Mouse (Mus musculus) hindbrain, embryonic 13.5 days (tissue): ENCODE data around the gene Mthfr. TPM values are rescaled to one million over a fixed set of nuclear protein-coding genes. Genes with fewer than 3 reads are reported as not detected.

ENCODE experiments used
- ATAC-seq: fragments of 200-750 bp; cut with Nextera tagmentation; 2 replicates; pipeline ENCODE4 v1.8.0; 2017; ENCODE audit warnings: moderate TSS enrichment; ENCODE audit not compliant: low FRiP score
- H3K27ac ChIP-seq: fragments of 300-500 bp; sonication (generic); 2 replicates; pipeline ENCODE4 v1.5.1; 2015; ENCODE audit warnings: inconsistent platforms, mild to moderate bottlenecking, moderate library complexity
- H3K27me3 ChIP-seq: fragments of 300-500 bp; sonication (generic); 2 replicates; pipeline ENCODE4 v1.6.1; 2015; ENCODE audit warnings: mild to moderate bottlenecking, inconsistent platforms
- H3K36me3 ChIP-seq: fragments of 300-500 bp; sonication (generic); 2 replicates; pipeline ENCODE4 v1.6.1; 2015; ENCODE audit warnings: mild to moderate bottlenecking, inconsistent platforms
- H3K4me1 ChIP-seq: fragments of 300-500 bp; sonication (generic); replicated peaks from 2 replicates; pipeline ENCODE4 v1.6.1; 2015; ENCODE audit warnings: inconsistent platforms
- H3K4me2 ChIP-seq: fragments of 300-500 bp; sonication (generic); 2 replicates; pipeline ENCODE4 v1.6.1; 2015; ENCODE audit warnings: inconsistent platforms, mild to moderate bottlenecking, moderate library complexity
- H3K4me3 ChIP-seq: fragments of 300-500 bp; sonication (generic); 2 replicates; pipeline ENCODE4 v1.5.1; 2015; ENCODE audit warnings: mild to moderate bottlenecking, inconsistent platforms
- H3K9ac ChIP-seq: fragments of 300-500 bp; sonication (generic); 2 replicates; pipeline ENCODE4 v1.6.1; 2015; ENCODE audit warnings: mild to moderate bottlenecking, inconsistent platforms
- H3K9me3 ChIP-seq: fragments of 300-500 bp; sonication (generic); 2 replicates; pipeline ENCODE4 v1.6.1; 2016; ENCODE audit warnings: inconsistent platforms
- WGBS: fragments of 180-500 bp; shearing (Covaris S2); methylation state at CpG from one replicate; pipeline ENCODE4 v1.1.7; 2015; 5-methylcytosine and 5-hydroxymethylcytosine counted together
- polyA plus RNA-seq: library from polyadenylated mRNA; unstranded; fragments of >200 nt; fragmentation: Nextera tagmentation; extraction: Ambion mirVana; gene quantifications from 2 replicates; pipeline ENCODE4 v1.2.1, GENCODE M21; 2015

Gene Mthfr
- polyA plus RNA-seq, result 22.1 and 22.3 TPM in 2 replicates

- Histone ChIP-seq H3K27me3 (no peaks in the 10 kb centered on the region), H3K4me3 (peak within 1 kb of the TSS; percentile 89), H3K4me1 (peaks cover 62% of the 10 kb centered on the region), H3K9me3 (no peaks in the 10 kb centered on the region), H3K27ac (peak within 1 kb of the TSS; percentile 95), H3K4me2 (peak within 1 kb of the TSS; percentile 92), H3K9ac (peak within 1 kb of the TSS; percentile 89), H3K36me3 (peaks cover 34% of the 10 kb centered on the region)
- WGBS, result under 1% methylated on average over 54 of the region's 54 CpGs
- ATAC-seq, result peak; percentile 94
These were observed at the start of gene Mthfr, which contains the start of gene Clcn6 for GRCm38 (mm10) chr4:148038600-148039253. Gene Mthfr (plus strand): TSS chr4:148039077. Gene Clcn6 (minus strand): TSS chr4:148038821.

DNA sequence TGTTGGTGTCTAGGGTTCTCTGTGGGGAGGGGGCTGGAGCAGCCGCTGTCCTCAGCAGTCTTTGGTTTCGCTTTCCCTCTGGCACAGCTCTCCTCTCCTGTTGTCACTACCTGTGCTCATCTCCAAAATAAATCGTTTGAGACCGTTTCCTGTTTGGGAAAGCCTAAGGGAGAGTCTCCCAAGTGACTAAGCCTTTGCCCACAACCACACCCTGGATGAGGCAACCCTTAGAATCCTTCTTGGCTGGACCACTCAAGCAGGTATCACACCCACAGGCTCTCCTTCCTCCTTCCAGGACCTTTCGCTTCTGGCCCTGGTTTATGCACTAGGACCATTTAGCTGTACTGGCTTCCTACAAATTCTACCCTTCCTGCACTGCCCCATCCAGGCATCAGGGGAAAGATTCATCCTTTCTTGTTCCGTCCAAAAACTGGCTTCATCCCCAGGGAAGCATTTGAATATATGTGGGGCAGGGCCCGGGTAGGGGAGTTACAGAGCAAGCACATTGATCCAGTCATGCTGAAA is 45.2 kb upstream of the Mthfr start:
- Histone ChIP-seq H3K27me3 (no peaks in the 10 kb centered on the region), H3K9me3 (no peaks in the 10 kb centered on the region), H3K4me1 (no peaks in the 10 kb centered on the region), H3K27ac (no peak overlapping the region), H3K4me3 (no peak overlapping the region), H3K4me2 (no peak overlapping the region), H3K36me3 (no peaks in the 10 kb centered on the region), H3K9ac (no peak overlapping the region)
- 74% methylated on average over 7 of the region's 7 CpGs for WGBS
- no peak for ATAC-seq

DNA sequence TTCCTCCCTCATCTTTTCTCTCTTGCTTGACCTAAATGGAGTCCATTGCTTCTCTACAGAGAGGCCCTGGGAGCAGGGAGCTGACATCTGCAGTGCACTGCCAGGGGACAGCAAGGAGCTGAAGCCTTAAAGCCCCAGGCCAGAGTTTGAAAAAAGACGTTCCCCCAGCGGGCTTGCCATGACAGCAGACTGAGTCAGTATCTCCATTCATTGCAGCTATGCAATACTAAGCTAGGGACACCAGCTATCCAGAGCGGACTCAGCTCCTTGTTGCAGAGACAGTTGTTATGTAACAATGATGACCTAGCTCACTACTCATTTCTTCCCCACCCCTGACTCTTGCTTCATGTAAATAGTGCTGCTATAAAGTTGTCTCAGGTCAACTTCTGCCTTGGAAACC is 43.6 kb upstream of the Mthfr start:
- H3K27me3 ChIP-seq, result no peaks in the 10 kb centered on the region
- H3K4me3 ChIP-seq, result no peak overlapping the region
- H3K4me1 ChIP-seq, result peaks cover 8% of the 10 kb centered on the region
- no peaks in the 10 kb centered on the region for H3K36me3 ChIP-seq
- WGBS, result 87% methylated on average over 3 of the region's 3 CpGs
- ATAC-seq, result no peak
- no peak overlapping the region for H3K9ac ChIP-seq
- no peak overlapping the region for H3K27ac ChIP-seq
- no peaks in the 10 kb centered on the region for H3K9me3 ChIP-seq
- H3K4me2 ChIP-seq, result no peak overlapping the region

GRCm38 (mm10) chr4:148000202-148000772 is 38.6 kb upstream of the Mthfr start, which contains the start of gene Nppa:
Gene Nppa (plus strand): TSS chr4:148000722.
- peaks cover 31% of the 10 kb centered on the region for H3K4me1 ChIP-seq

GRCm38 (mm10) chr4:148001013-148001789 is 37.7 kb upstream of the Mthfr start:
- H3K9ac ChIP-seq, result no peak overlapping the region
- H3K4me1 ChIP-seq, result peaks cover 31% of the 10 kb centered on the region
- 67% methylated on average over 17 of the region's 17 CpGs for WGBS

More at GRCm38 (mm10) chr4:148000202-148000772, 38.6 kb upstream of the Mthfr start, which contains the start of gene Nppa:
- 47% methylated on average over 12 of the region's 12 CpGs for WGBS
- Histone ChIP-seq H3K27ac (peak within 1 kb of the TSS; percentile 79), H3K27me3 (no peaks in the 10 kb centered on the region), H3K4me2 (peak within 1 kb of the TSS; percentile 8; the same call in 1 of the 2 replicates), H3K4me3 (no peak within 1 kb of the TSS), H3K36me3 (peaks cover 26% of the 10 kb centered on the region), H3K9ac (peak within 1 kb of the TSS; percentile 13; the same call in 1 of the 2 replicates), H3K9me3 (no peaks in the 10 kb centered on the region)
- peak; percentile 41; the same call in 1 of the 2 replicates for ATAC-seq

DNA sequence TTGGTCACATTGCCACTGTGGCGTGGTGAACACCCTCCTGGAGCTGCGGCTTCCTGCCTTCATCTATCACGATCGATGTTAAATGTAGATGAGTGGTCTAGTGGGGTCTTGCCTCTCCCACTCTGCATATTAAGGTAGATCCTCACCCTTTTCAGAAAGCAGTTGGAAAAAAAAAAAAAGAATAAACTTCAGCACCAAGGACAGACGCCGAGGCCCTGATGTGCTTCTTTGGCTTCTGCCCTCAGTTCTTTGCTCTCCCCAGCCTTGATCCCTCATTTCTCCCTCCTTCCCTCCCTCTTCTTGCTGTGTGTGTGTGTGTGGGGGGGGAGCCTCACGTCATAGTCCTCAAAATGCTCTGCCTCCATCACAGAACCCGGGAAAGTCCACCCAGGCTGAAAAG is 37.0 kb upstream of the Mthfr start:
- H3K27ac ChIP-seq, result peak overlapping the region; percentile 79
- no peak overlapping the region for H3K4me3 ChIP-seq
- H3K9ac ChIP-seq, result no peak overlapping the region
- ATAC-seq, result 0 out of 2 replicates have a peak, but pooled peaks have one; percentile 3
- H3K4me2 ChIP-seq, result no peak overlapping the region
- no peaks in the 10 kb centered on the region for H3K9me3 ChIP-seq
- WGBS, result 35% methylated on average over 8 of the region's 8 CpGs
- no peaks in the 10 kb centered on the region for H3K27me3 ChIP-seq
- H3K36me3 ChIP-seq, result peaks cover 42% of the 10 kb centered on the region
- H3K4me1 ChIP-seq, result peaks cover 31% of the 10 kb centered on the region

More at GRCm38 (mm10) chr4:148001013-148001789, 37.7 kb upstream of the Mthfr start:
- Histone ChIP-seq H3K4me3 (no peak overlapping the region), H3K9me3 (no peaks in the 10 kb centered on the region), H3K4me2 (no peak overlapping the region), H3K27me3 (no peaks in the 10 kb centered on the region), H3K36me3 (peaks cover 36% of the 10 kb centered on the region), H3K27ac (peak overlapping the region; percentile 79)
- peak; percentile 48; the same call in 1 of the 2 replicates for ATAC-seq

- no peak overlapping the region for H3K9ac ChIP-seq
- ATAC-seq, result no peak
- no peak overlapping the region for H3K4me3 ChIP-seq
- H3K4me2 ChIP-seq, result no peak overlapping the region
- H3K9me3 ChIP-seq, result no peaks in the 10 kb centered on the region
- WGBS, result 91% methylated on average over 7 of the region's 7 CpGs
- no peak overlapping the region for H3K27ac ChIP-seq
- H3K36me3 ChIP-seq, result peaks cover 67% of the 10 kb centered on the region
- no peaks in the 10 kb centered on the region for H3K27me3 ChIP-seq
- H3K4me1 ChIP-seq, result peaks cover 31% of the 10 kb centered on the region
These were observed 34.5 kb upstream of the Mthfr start for GRCm38 (mm10) chr4:148004361-148004760.

DNA sequence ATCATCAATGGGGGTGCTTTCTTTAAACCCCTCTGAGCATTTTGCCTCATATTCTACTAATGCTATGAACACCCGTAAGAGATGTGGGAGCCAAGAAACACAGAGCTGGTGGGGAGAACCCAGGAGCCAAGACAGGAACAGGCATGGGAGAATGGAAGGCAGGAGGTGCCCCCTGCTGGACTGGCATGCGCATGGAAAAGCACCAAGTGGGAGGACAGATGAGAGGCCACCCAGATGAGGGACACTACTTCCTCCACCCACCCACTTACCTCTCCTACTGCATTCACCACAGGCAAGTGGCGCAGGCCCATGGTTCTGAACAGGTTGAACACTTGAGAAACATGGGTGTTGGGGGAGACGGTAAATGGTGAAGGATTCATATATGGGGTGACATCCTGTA is 30.5 kb upstream of the Mthfr start:
- 80% methylated on average over 4 of the region's 4 CpGs for WGBS
- no peaks in the 10 kb centered on the region for H3K9me3 ChIP-seq

DNA sequence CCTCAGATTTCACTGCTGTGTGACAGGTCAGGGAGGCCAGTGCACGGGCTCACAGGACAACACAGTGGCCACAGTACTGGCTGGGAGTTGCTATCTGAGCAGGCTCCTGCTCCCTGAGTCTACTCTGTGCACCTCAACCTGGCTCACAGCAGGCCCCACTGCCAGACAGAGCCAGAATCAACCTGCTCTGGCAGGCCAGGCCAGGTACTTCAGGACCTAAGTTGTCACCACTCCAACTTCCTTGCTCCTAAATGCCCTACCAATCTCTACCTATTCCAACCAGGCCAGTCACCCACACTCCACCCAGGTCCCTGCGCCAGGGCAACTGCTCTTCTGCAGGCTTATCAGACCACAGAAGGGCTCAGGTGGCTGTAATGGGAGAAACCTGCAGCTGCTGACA is 29.2 kb upstream of the Mthfr start:
- H3K4me1 ChIP-seq, result no peaks in the 10 kb centered on the region
- ATAC-seq, result no peak
- H3K4me2 ChIP-seq, result no peak overlapping the region
- no peak overlapping the region for H3K27ac ChIP-seq
- H3K9me3 ChIP-seq, result no peaks in the 10 kb centered on the region
- H3K9ac ChIP-seq, result no peak overlapping the region
- WGBS, result 98% methylated on average over 2 of the region's 2 CpGs
- no peaks in the 10 kb centered on the region for H3K27me3 ChIP-seq
- H3K36me3 ChIP-seq, result peaks cover 100% of the 10 kb centered on the region
- H3K4me3 ChIP-seq, result no peak overlapping the region

More for the DNA sequence above, 30.5 kb upstream of the Mthfr start:
- Histone ChIP-seq H3K4me1 (no peaks in the 10 kb centered on the region), H3K4me2 (no peak overlapping the region), H3K27me3 (no peaks in the 10 kb centered on the region), H3K27ac (no peak overlapping the region), H3K36me3 (peaks cover 100% of the 10 kb centered on the region), H3K9ac (no peak overlapping the region), H3K4me3 (no peak overlapping the region)
- no peak for ATAC-seq

- Histone ChIP-seq H3K9me3 (no peaks in the 10 kb centered on the region), H3K27me3 (no peaks in the 10 kb centered on the region), H3K4me2 (no peak overlapping the region), H3K4me3 (no peak overlapping the region), H3K36me3 (peaks cover 100% of the 10 kb centered on the region), H3K27ac (no peak overlapping the region), H3K9ac (no peak overlapping the region), H3K4me1 (no peaks in the 10 kb centered on the region)
- no peak for ATAC-seq
- 55% methylated on average over 3 of the region's 3 CpGs for WGBS
These were observed 27.5 kb upstream of the Mthfr start for GRCm38 (mm10) chr4:148011332-148011731.

- no peak for ATAC-seq
- Histone ChIP-seq H3K9ac (no peak overlapping the region), H3K4me2 (no peak overlapping the region), H3K27me3 (no peaks in the 10 kb centered on the region), H3K4me3 (no peak overlapping the region), H3K4me1 (no peaks in the 10 kb centered on the region), H3K36me3 (peaks cover 100% of the 10 kb centered on the region), H3K27ac (no peak overlapping the region), H3K9me3 (no peaks in the 10 kb centered on the region)
- WGBS, result 95% methylated on average over 4 of the region's 4 CpGs
These were observed 26.7 kb upstream of the Mthfr start for GRCm38 (mm10) chr4:148012216-148012615.

- Histone ChIP-seq H3K27ac (no peak overlapping the region), H3K9me3 (no peaks in the 10 kb centered on the region), H3K4me2 (no peak overlapping the region), H3K9ac (no peak overlapping the region), H3K4me1 (peaks cover 11% of the 10 kb centered on the region), H3K36me3 (peaks cover 98% of the 10 kb centered on the region), H3K27me3 (no peaks in the 10 kb centered on the region), H3K4me3 (no peak overlapping the region)
- no peak for ATAC-seq
- WGBS, result 85% methylated on average over 10 of the region's 10 CpGs
These were observed 23.5 kb upstream of the Mthfr start for GRCm38 (mm10) chr4:148015418-148015817.
